Mouse (Mus musculus) embryonic facial prominence, embryonic 11.5 days (tissue): ENCODE measurements at regions not wholly inside any gene's neighbourhood (a gene's known extent, or its start where the extent isn't known, plus 50 kb on each side); places are given as distances from the start of the nearest gene placed in this dataset.
A peak's percentile ranks its signal among the peaks of the same experiment; 100 is the strongest.

ENCODE experiments used
- ATAC-seq: fragments of 200-750 bp; cut with Nextera tagmentation; replicated peaks from 2 replicates; pipeline ENCODE4 v1.8.0; 2017; ENCODE audit warnings: low read depth; ENCODE audit not compliant: insufficient number of reproducible peaks, low FRiP score, low TSS enrichment
- DNase-seq: peaks from one replicate; pipeline ENCODE4 v3.0.0-alpha.2; 2015; ENCODE audit warnings: low spot score
- H3K27ac ChIP-seq: fragments of 300-500 bp; sonication (generic); replicated peaks from 2 replicates; pipeline ENCODE4 v1.5.1; 2014; ENCODE audit warnings: mild to moderate bottlenecking, low read depth, low read length, control low read depth
- H3K27me3 ChIP-seq: fragments of 300-500 bp; sonication (generic); 2 replicates; pipeline ENCODE4 v1.6.1; 2014; ENCODE audit warnings: mild to moderate bottlenecking, low read length, moderate library complexity, mixed read lengths; ENCODE audit not compliant: control insufficient read depth, insufficient read depth
- H3K36me3 ChIP-seq: fragments of 300-500 bp; sonication (generic); replicated peaks from 2 replicates; pipeline ENCODE4 v1.6.1; 2014; ENCODE audit warnings: low read depth, mild to moderate bottlenecking, low read length, moderate library complexity, mixed read lengths; ENCODE audit not compliant: control insufficient read depth, insufficient read depth
- H3K4me1 ChIP-seq: fragments of 300-500 bp; sonication (generic); 2 replicates; pipeline ENCODE4 v1.6.1; 2014; ENCODE audit warnings: low read length, mixed read lengths; ENCODE audit not compliant: control insufficient read depth, insufficient read depth
- H3K4me2 ChIP-seq: fragments of 300-500 bp; sonication (generic); 2 replicates; pipeline ENCODE4 v1.6.1; 2014; ENCODE audit warnings: low read depth, mild to moderate bottlenecking, control low read depth, low read length, moderate library complexity
- H3K4me3 ChIP-seq: fragments of 300-500 bp; sonication (generic); 2 replicates; pipeline ENCODE4 v1.5.1; 2014; ENCODE audit warnings: low read depth, low read length, control low read depth
- H3K9ac ChIP-seq: fragments of 300-500 bp; sonication (generic); replicated peaks from 2 replicates; pipeline ENCODE4 v1.6.1; 2014; ENCODE audit warnings: mild to moderate bottlenecking, control low read depth, low read length
- H3K9me3 ChIP-seq: fragments of 300-500 bp; sonication (generic); replicated peaks from 2 replicates; pipeline ENCODE4 v1.6.1; 2016; ENCODE audit warnings: mild to moderate bottlenecking, low read length, inconsistent platforms, mixed read lengths; ENCODE audit not compliant: control insufficient read depth
- WGBS: fragments of 180-500 bp; shearing (Covaris S2); extraction: QIAGEN DNeasy Blood & Tissue Kit; methylation state at CpG from one replicate; pipeline ENCODE4 v1.1.7; 2014; 5-methylcytosine and 5-hydroxymethylcytosine counted together

DNA sequence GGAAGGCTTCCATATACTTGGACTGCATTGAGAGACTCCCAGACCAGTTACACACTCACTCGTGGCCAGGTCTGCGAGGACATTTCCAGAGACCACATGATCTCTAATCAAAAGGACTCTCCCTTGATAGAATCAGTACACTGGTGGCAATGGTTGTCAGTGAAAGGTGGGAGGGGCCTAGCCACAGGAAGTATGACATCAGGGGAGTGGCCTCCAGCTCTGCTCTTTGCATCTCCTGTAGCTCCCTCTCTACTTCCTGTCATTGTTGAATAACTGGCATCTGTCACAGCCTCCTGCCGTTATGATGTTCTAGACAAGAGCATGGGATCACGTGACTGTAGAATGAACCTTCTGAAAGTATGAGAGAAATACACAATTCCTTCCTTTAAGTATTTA is 164.3 kb upstream of the Cdh4 start:
- Histone ChIP-seq H3K4me3 (no peak overlapping the region), H3K36me3 (no peaks in the 10 kb centered on the region), H3K27me3 (no peaks in the 10 kb centered on the region), H3K4me2 (no peak overlapping the region), H3K9me3 (no peaks in the 10 kb centered on the region), H3K4me1 (no peaks in the 10 kb centered on the region), H3K9ac (no peak overlapping the region), H3K27ac (no peak overlapping the region)
- ATAC-seq (no peak), DNase-seq (no peak)
- 81% methylated on average over 4 of the region's 4 CpGs for WGBS

GRCm38 (mm10) chr2:179282276-179282675 is 160.0 kb upstream of the Cdh4 start:
- Histone ChIP-seq H3K4me1 (no peaks in the 10 kb centered on the region), H3K27ac (no peak overlapping the region), H3K4me2 (no peak overlapping the region), H3K36me3 (no peaks in the 10 kb centered on the region), H3K9me3 (no peaks in the 10 kb centered on the region), H3K27me3 (no peaks in the 10 kb centered on the region), H3K4me3 (no peak overlapping the region), H3K9ac (no peak overlapping the region)
- no peak for ATAC-seq
- DNase-seq: no peak
- 94% methylated on average over 6 of the region's 6 CpGs for WGBS

DNA sequence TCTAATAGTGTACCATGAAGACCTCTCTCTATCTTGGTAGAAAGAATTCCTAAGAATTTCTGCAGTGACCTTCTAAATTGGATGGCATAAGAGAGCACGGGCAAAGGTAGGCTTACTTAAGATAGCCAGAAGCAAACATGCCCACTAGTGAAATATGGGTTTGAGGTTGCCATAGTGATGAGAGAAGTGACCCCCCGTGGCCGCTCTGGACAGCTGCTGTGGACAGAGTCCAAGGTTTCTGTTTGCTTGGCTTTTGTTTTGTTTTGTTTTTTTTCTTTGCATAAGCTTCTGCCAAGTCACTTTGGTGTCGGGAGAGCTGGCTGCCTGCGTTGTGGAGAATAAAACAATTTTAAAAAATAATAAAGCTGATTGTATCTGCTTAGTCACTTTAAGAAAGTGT is 151.8 kb upstream of the Cdh4 start:
- WGBS: 69% methylated on average over 5 of the region's 5 CpGs

DNA sequence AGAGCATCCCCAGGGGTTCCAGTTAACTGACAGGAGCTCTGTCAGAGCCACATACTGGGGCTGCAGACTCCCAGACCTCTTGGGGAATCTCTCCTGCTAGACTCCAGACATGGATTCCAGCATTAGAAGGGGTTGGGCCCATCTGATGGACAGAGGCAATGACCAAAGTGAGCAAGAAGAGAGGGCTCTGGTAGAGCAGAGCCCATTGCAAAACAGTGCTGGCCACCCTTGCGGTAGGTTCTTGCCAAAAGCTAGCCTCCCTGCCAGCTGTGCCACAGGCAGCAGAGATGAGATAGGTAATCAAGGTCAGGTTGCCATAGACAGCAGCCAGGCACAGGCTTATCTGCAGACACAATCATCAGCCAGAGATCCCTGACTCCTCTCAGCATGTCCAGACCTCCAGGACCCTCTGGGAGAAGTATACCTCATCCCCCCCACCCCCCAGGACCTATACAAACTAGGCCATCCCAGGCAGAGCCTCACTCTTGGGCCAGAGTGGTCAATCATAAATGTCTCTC is 151.1 kb upstream of the Cdh4 start:
- H3K27me3 ChIP-seq: no peaks in the 10 kb centered on the region
- no peaks in the 10 kb centered on the region for H3K36me3 ChIP-seq
- no peak overlapping the region for H3K9ac ChIP-seq
- H3K4me3 ChIP-seq: no peak overlapping the region
- no peaks in the 10 kb centered on the region for H3K4me1 ChIP-seq
- no peak overlapping the region for H3K27ac ChIP-seq
- no peaks in the 10 kb centered on the region for H3K9me3 ChIP-seq
- H3K4me2 ChIP-seq: no peak overlapping the region
- WGBS: 89% methylated on average over 1 of the region's 1 CpGs
- DNase-seq (no peak), ATAC-seq (no peak)

More for the DNA sequence above, 151.8 kb upstream of the Cdh4 start:
- H3K9ac ChIP-seq: no peak overlapping the region
- no peaks in the 10 kb centered on the region for H3K36me3 ChIP-seq
- H3K9me3 ChIP-seq: no peaks in the 10 kb centered on the region
- no peak for DNase-seq
- H3K27me3 ChIP-seq: no peaks in the 10 kb centered on the region
- no peak for ATAC-seq
- H3K4me2 ChIP-seq: no peak overlapping the region
- no peaks in the 10 kb centered on the region for H3K4me1 ChIP-seq
- H3K27ac ChIP-seq: no peak overlapping the region
- no peak overlapping the region for H3K4me3 ChIP-seq

- 95% methylated on average over 8 of the region's 8 CpGs for WGBS
- DNase-seq (no peak), ATAC-seq (no peak)
- H3K4me1 ChIP-seq: no peaks in the 10 kb centered on the region
- H3K36me3 ChIP-seq: no peaks in the 10 kb centered on the region
- no peaks in the 10 kb centered on the region for H3K9me3 ChIP-seq
- no peak overlapping the region for H3K4me3 ChIP-seq
- no peak overlapping the region for H3K9ac ChIP-seq
- no peak overlapping the region for H3K27ac ChIP-seq
- no peak overlapping the region for H3K4me2 ChIP-seq
- H3K27me3 ChIP-seq: no peaks in the 10 kb centered on the region
These were observed 150.3 kb upstream of the Cdh4 start for GRCm38 (mm10) chr2:179291958-179292357.

GRCm38 (mm10) chr2:179292566-179292965 is 149.7 kb upstream of the Cdh4 start:
- no peak overlapping the region for H3K4me3 ChIP-seq
- H3K4me2 ChIP-seq: no peak overlapping the region
- H3K9me3 ChIP-seq: no peaks in the 10 kb centered on the region
- no peaks in the 10 kb centered on the region for H3K27me3 ChIP-seq
- no peak overlapping the region for H3K27ac ChIP-seq
- DNase-seq (no peak), ATAC-seq (no peak)
- WGBS: 41% methylated on average over 4 of the region's 4 CpGs
- H3K4me1 ChIP-seq: no peaks in the 10 kb centered on the region
- no peaks in the 10 kb centered on the region for H3K36me3 ChIP-seq
- H3K9ac ChIP-seq: no peak overlapping the region

DNA sequence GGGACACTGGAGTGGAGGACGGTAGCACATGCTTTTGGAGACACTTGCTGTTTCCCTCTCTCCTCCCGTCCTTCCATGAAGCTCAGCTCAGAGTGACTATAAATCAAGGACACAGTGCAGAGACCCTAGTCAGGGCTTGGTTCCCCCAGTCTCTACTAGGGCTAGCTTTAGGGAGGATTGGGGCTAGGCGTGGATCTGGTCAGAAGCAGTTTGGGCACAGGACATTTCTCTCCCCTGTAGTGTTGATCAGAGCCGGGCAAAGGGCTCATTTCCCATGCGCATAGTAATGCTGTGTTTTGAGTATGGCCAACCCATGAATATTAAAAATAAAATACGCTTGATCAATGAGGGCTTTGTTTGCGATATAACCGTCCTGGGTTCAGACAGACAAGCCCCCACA is 149.1 kb upstream of the Cdh4 start:
- Histone ChIP-seq H3K36me3 (no peaks in the 10 kb centered on the region), H3K9me3 (no peaks in the 10 kb centered on the region), H3K9ac (no peak overlapping the region), H3K27ac (no peak overlapping the region), H3K4me3 (no peak overlapping the region), H3K27me3 (no peaks in the 10 kb centered on the region), H3K4me1 (no peaks in the 10 kb centered on the region), H3K4me2 (no peak overlapping the region)
- DNase-seq (no peak), ATAC-seq (no peak)
- 72% methylated on average over 8 of the region's 8 CpGs for WGBS

- no peak overlapping the region for H3K4me3 ChIP-seq
- H3K36me3 ChIP-seq: no peaks in the 10 kb centered on the region
- ATAC-seq (0 out of 2 replicates have a peak, but pooled peaks have one; percentile 57), DNase-seq (peak; percentile 35)
- H3K9me3 ChIP-seq: no peaks in the 10 kb centered on the region
- WGBS: 60% methylated on average over 9 of the region's 9 CpGs
- no peak overlapping the region for H3K27ac ChIP-seq
- H3K4me2 ChIP-seq: no peak overlapping the region
- no peak overlapping the region for H3K9ac ChIP-seq
- H3K4me1 ChIP-seq: no peaks in the 10 kb centered on the region
- H3K27me3 ChIP-seq: no peaks in the 10 kb centered on the region
These were observed 145.2 kb upstream of the Cdh4 start for GRCm38 (mm10) chr2:179297057-179297456.
